In the genomic region with DNA sequence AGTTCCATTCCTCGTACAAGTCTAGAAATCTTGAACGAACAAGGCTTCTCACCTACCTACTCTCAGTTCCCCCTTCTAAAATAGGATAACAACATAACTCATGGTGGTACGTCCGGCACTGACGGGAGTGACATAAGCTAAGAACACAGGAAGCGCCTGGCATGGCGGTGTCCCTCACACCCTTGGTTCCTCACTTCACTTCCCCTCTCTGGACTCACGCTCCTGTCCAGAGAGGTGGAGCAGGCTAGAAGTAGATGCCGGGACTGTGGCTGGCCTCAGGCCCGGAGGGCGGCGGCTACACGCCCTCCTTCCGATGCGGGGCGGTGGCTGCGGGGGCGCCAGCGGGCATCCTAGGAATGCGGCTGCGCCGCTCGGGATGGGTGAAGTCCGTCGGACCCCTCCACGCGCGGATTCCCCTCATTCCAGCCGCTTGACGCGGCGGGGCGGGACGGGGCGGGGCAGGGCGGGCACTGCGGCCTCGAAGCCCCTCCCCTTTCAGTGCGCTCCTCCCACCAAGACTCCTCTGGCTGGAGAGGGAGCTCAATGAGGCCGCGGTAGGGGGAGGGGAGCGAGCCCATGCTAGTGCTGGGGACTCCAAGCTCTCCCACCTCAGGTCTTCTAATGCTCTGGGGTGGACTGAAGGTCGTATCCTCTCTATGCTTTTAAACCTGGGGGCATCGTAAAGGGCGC, we compare ENCODE assay signal across 8 mouse cellular contexts. TPM values are rescaled to one million over a fixed set of nuclear protein-coding genes. Genes with fewer than 3 reads are reported as not detected.
DNase-seq lines count a peak whose midpoint lies in the region; TF ChIP-seq lines count a peak whose summit lies in the region.

No protein-coding gene starts in this region.

- no peaks in the 10 kb centered on the region for H3K9me3 ChIP-seq in ES-E14 (ENCODE audit: control insufficient read depth, insufficient read depth, low read depth, low read length)
- H3K9me3 ChIP-seq in erythroblast, embryonic 14.5 days (ENCODE audit: control insufficient read depth, low read length), result no peaks in the 10 kb centered on the region

- H3K36me3 ChIP-seq in ES-E14 (ENCODE audit: control insufficient read depth, insufficient read depth, low read length, poor library complexity, severe bottlenecking), result peaks cover 17% of the 10 kb centered on the region
- H3K36me3 ChIP-seq in erythroblast, embryonic 14.5 days (ENCODE audit: control insufficient read depth), result peaks cover 20% of the 10 kb centered on the region

- H3K9ac ChIP-seq in ES-E14 (ENCODE audit: insufficient read depth, low read depth, low read length, poor library complexity, severe bottlenecking), result peak overlapping the region; percentile 71

- H3K27me3 ChIP-seq in erythroblast, embryonic 14.5 days (ENCODE audit: control insufficient read depth), result no peaks in the 10 kb centered on the region

- intact Hi-C loops in heart, postnatal 10 days (cut with DNase I), result no loop called here

- peak overlapping the region; percentile 22 for H3K27ac ChIP-seq in ES-E14 (ENCODE audit: insufficient read depth, low read depth, low read length, poor library complexity, severe bottlenecking)
- peak overlapping the region; percentile 97 for H3K27ac ChIP-seq in brown adipose tissue, adult 24 weeks (replicated peaks; ENCODE audit: low read depth, low read length)

- peaks cover 8 to 25% of the 10 kb centered on the region in 2 experiments; a peak in 3 of 4 replicates for H3K4me1 ChIP-seq in ES-E14 (ENCODE audit: control insufficient read depth in 2 of 2, insufficient read depth in 2 of 2, low read length in 2 of 2, poor library complexity in 1 of 2)
- H3K4me1 ChIP-seq in brown adipose tissue, adult 24 weeks (ENCODE audit: control insufficient read depth, insufficient read depth, insufficient read length, low read length), result peaks cover 37% of the 10 kb centered on the region
- peaks cover 81% of the 10 kb centered on the region for H3K4me1 ChIP-seq in erythroblast, embryonic 14.5 days (ENCODE audit: control insufficient read depth)

- H3K4me3 ChIP-seq in ES-E14 (ENCODE audit: insufficient read depth in 1 of 2, low read depth in 1 of 2, low read length in 2 of 2, poor library complexity in 1 of 2, severe bottlenecking in 1 of 2), result peak overlapping the region; percentile 68 to 85
- peak overlapping the region; percentile 59 for H3K4me3 ChIP-seq in brown adipose tissue, adult 24 weeks (ENCODE audit: insufficient read depth, low read depth, low read length)
- peak overlapping the region; percentile 80 for H3K4me3 ChIP-seq in erythroblast, embryonic 14.5 days (replicated peaks)

- in situ Hi-C loops in ES-E14 (cut with MboI; ENCODE audit: low sequenced_read_pairs in 2 of 2, unreplicated experiment in 2 of 2), result no loop called here

- peak; percentile 87 for DNase-seq in ES-E14 (ENCODE audit: low read depth, low spot score)
- DNase-seq in heart, postnatal 10 days, result peak; percentile 92
- peak; percentile 91 to 94 for DNase-seq in kidney, postnatal 4 days
- DNase-seq in lung, postnatal 36 days, result peak; percentile 92
- DNase-seq in retina, embryonic 14.5 days (ENCODE audit: low spot score), result peak; percentile 89
- DNase-seq in urinary bladder, adult 2 months (ENCODE audit: low spot score), result peak; percentile 87

TF ChIP-seq in ES-E14, 5 proteins besides CTCF, POLR2A, EP300 and RAD21:
- TF ChIP-seq ZNF384 (IDR thresholded peaks at IDR 0.05; ENCODE audit: low read depth, low read length), result no peak
- TF ChIP-seq ZC3H11A (IDR thresholded peaks at IDR 0.05; ENCODE audit: borderline replicate concordance, low read depth, low read length), result no peak

RNA-seq across cellular contexts. Expression of gene Myo1c, which starts 3.6 kb away (rescaled TPM):
- total RNA-seq in ES-E14 (2012; rRNA removed), result 62.8 and 62.9 TPM in 2 replicates
- 65.7 and 72.5 TPM in 2 replicates for polyA plus RNA-seq in brown adipose tissue, adult 24 weeks (2012; ENCODE audit: insufficient read depth, insufficient read length, missing spikeins)
- polyA plus RNA-seq in erythroblast, embryonic 14.5 days (2012), result 2.4 and 2.6 TPM in 2 replicates
- total RNA-seq in heart, postnatal 10 days (2021), result 100 to 1,000 TPM; 151 to 153 TPM
- 126 and 135 TPM in 2 replicates for polyA plus RNA-seq in urinary bladder, adult 2 months (2012; rRNA removed)

RNA-seq across cellular contexts. Expression of gene Inpp5k, which starts 23.1 kb away (rescaled TPM):
- 12.2 and 13.8 TPM in 2 replicates for total RNA-seq in ES-E14 (2012; rRNA removed)
- polyA plus RNA-seq in brown adipose tissue, adult 24 weeks (2012; ENCODE audit: insufficient read depth, insufficient read length, missing spikeins), result 19.1 and 24.1 TPM in 2 replicates
- 7.5 and 8.9 TPM in 2 replicates for polyA plus RNA-seq in erythroblast, embryonic 14.5 days (2012)
- total RNA-seq in heart, postnatal 10 days (2021), result 10 to 100 TPM; 35.4 to 37.3 TPM
- polyA plus RNA-seq in urinary bladder, adult 2 months (2012; rRNA removed), result 61.9 and 68.7 TPM in 2 replicates

RNA-seq across cellular contexts. Expression of gene Crk, which starts 25.1 kb away (rescaled TPM):
- 68.1 and 71.3 TPM in 2 replicates for total RNA-seq in ES-E14 (2012; rRNA removed)
- 56.9 and 64.4 TPM in 2 replicates for polyA plus RNA-seq in brown adipose tissue, adult 24 weeks (2012; ENCODE audit: insufficient read depth, insufficient read length, missing spikeins)
- 4.4 and 6.6 TPM in 2 replicates for polyA plus RNA-seq in erythroblast, embryonic 14.5 days (2012)
- 100 to 1,000 TPM; 108 to 112 TPM for total RNA-seq in heart, postnatal 10 days (2021)
- polyA plus RNA-seq in urinary bladder, adult 2 months (2012; rRNA removed), result 84.0 and 86.6 TPM in 2 replicates

Comparison
In these comparisons a context has a peak if more than half of its experiments do, and no peak if none do; other contexts are left out.
1. Peak in every context shown above with its lines: DNase-seq, H3K4me3 ChIP-seq and H3K27ac ChIP-seq.
2. RNA of gene Myo1c, which starts 3.6 kb away (polyA plus RNA-seq): 126 to 135 TPM in urinary bladder, adult 2 months and 65.7 to 72.5 TPM in brown adipose tissue, adult 24 weeks; 2.4 to 2.6 TPM in erythroblast, embryonic 14.5 days; every median in the first group is over 10 times any median in the second.